Comparison of ENCODE assay signal across 8 mouse cellular contexts in the genomic region with DNA sequence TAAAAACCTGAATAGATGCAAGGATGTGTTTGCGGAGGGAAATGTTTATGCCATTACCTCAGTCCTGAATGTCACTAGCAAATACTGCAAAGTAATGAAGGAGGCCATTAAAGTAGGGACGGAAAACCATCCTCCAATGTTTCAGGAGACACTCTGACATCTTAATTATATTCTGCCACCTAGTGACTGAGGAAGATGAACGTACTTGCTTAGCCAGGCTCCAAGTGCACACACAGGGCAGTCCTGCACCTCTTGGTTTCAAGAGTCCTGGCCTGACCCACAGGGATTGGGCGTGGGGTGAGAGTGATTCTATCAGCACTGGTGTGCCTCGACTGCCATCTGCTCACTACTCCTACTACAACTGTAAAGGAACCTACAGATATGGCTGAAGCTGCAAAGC.
DNase-seq lines count a peak whose midpoint lies in the region; ATAC-seq and TF ChIP-seq lines count a peak whose summit lies in the region.

No protein-coding gene starts in this region.

- DNase-seq in forebrain, embryonic 11.5 days (ENCODE audit: low spot score), result no peak
- DNase-seq in forebrain, embryonic 10.5 days (ENCODE audit: extremely low spot score, low spot score), result no peak
- peak; percentile 31 to 47 for DNase-seq in spleen, postnatal 36 days (ENCODE audit: low spot score in 2 of 2)
- DNase-seq in spleen, adult 12 weeks (ENCODE audit: low spot score), result no peak
- peak; percentile 21 to 49 for DNase-seq in layer of hippocampus, adult 2 months (ENCODE audit: low spot score in 2 of 2)
- DNase-seq in retina, adult 2 months (ENCODE audit: low read depth, low spot score), result peak; percentile 22

- H3K9ac ChIP-seq in forebrain, embryonic 11.5 days (ENCODE audit: low read length), result no peak overlapping the region
- H3K9ac ChIP-seq in forebrain, embryonic 16.5 days (replicated peaks; ENCODE audit: low read depth, low read length), result no peak overlapping the region
- no peak overlapping the region for H3K9ac ChIP-seq in intestine, embryonic 16.5 days (ENCODE audit: low read depth, low read length)

- no peaks in the 10 kb centered on the region for H3K4me1 ChIP-seq in forebrain, embryonic 11.5 days (replicated peaks; ENCODE audit: control insufficient read depth, insufficient read depth, low read length)
- H3K4me1 ChIP-seq in forebrain, embryonic 10.5 days, result peaks cover 16% of the 10 kb centered on the region
- no peaks in the 10 kb centered on the region; the same call in 1 of the 2 replicates for H3K4me1 ChIP-seq in forebrain, embryonic 16.5 days (replicated peaks; ENCODE audit: control insufficient read depth, insufficient read depth, low read length)
- H3K4me1 ChIP-seq in intestine, embryonic 16.5 days (ENCODE audit: control insufficient read depth, insufficient read depth, low read length), result no peaks in the 10 kb centered on the region

- TF ChIP-seq CTCF in layer of hippocampus, adult 2 months (conservative IDR thresholded peaks at IDR 0.05), result peak; percentile 80

- H3K36me3 ChIP-seq in forebrain, embryonic 11.5 days (ENCODE audit: control insufficient read depth, insufficient read depth, low read length), result no peaks in the 10 kb centered on the region
- H3K36me3 ChIP-seq in forebrain, embryonic 10.5 days (replicated peaks), result no peaks in the 10 kb centered on the region
- no peaks in the 10 kb centered on the region for H3K36me3 ChIP-seq in forebrain, embryonic 16.5 days (ENCODE audit: control insufficient read depth, insufficient read depth)
- H3K36me3 ChIP-seq in intestine, embryonic 16.5 days (ENCODE audit: control insufficient read depth, insufficient read depth, low read length), result no peaks in the 10 kb centered on the region

- H3K27ac ChIP-seq in forebrain, embryonic 11.5 days (ENCODE audit: low read depth, low read length), result no peak overlapping the region
- no peak overlapping the region for H3K27ac ChIP-seq in forebrain, embryonic 10.5 days
- no peak overlapping the region for H3K27ac ChIP-seq in forebrain, embryonic 16.5 days (ENCODE audit: low read length)
- 0 out of 2 replicates have a peak overlapping the region, but pooled peaks have one; percentile 36 for H3K27ac ChIP-seq in layer of hippocampus, adult 2 months
- no peak overlapping the region for H3K27ac ChIP-seq in intestine, embryonic 16.5 days (ENCODE audit: low read length)

- 0 out of 2 replicates have a peak, but pooled peaks have one; percentile 51 for ATAC-seq in forebrain, embryonic 11.5 days (replicated peaks; ENCODE audit: low FRiP score)
- ATAC-seq in forebrain, embryonic 16.5 days, result peak; percentile 69
- no peak for ATAC-seq in intestine, embryonic 16.5 days

- no peaks in the 10 kb centered on the region for H3K27me3 ChIP-seq in forebrain, embryonic 11.5 days (ENCODE audit: control insufficient read depth, insufficient read depth, low read length)
- H3K27me3 ChIP-seq in forebrain, embryonic 10.5 days (ENCODE audit: poor library complexity, severe bottlenecking), result no peaks in the 10 kb centered on the region
- H3K27me3 ChIP-seq in forebrain, embryonic 16.5 days (replicated peaks; ENCODE audit: control insufficient read depth, insufficient read depth, low read length), result no peaks in the 10 kb centered on the region
- no peaks in the 10 kb centered on the region for H3K27me3 ChIP-seq in intestine, embryonic 16.5 days (replicated peaks; ENCODE audit: control insufficient read depth, insufficient read depth, low read length)

- H3K4me2 ChIP-seq in forebrain, embryonic 11.5 days (ENCODE audit: low read depth, low read length, severe bottlenecking), result no peak overlapping the region
- H3K4me2 ChIP-seq in forebrain, embryonic 16.5 days (ENCODE audit: low read length), result no peak overlapping the region
- no peak overlapping the region for H3K4me2 ChIP-seq in intestine, embryonic 16.5 days (ENCODE audit: low read depth, low read length)

- H3K9me3 ChIP-seq in forebrain, embryonic 11.5 days (ENCODE audit: control insufficient read depth, low read length), result no peaks in the 10 kb centered on the region
- H3K9me3 ChIP-seq in forebrain, embryonic 10.5 days, result no peaks in the 10 kb centered on the region
- no peaks in the 10 kb centered on the region for H3K9me3 ChIP-seq in forebrain, embryonic 16.5 days (ENCODE audit: control insufficient read depth, low read length)
- no peaks in the 10 kb centered on the region for H3K9me3 ChIP-seq in intestine, embryonic 16.5 days (ENCODE audit: control insufficient read depth, low read length)

- 33% methylated on average over 5 of the region's 5 CpGs for WGBS in forebrain, embryonic 11.5 days
- 39% methylated on average over 5 of the region's 5 CpGs for WGBS in forebrain, embryonic 10.5 days
- 23% methylated on average over 5 of the region's 5 CpGs for WGBS in forebrain, embryonic 16.5 days
- 32% methylated on average over 5 of the region's 5 CpGs for WGBS in intestine, embryonic 16.5 days

- no peak overlapping the region for H3K4me3 ChIP-seq in forebrain, embryonic 11.5 days (ENCODE audit: low read depth, low read length)
- H3K4me3 ChIP-seq in forebrain, embryonic 10.5 days, result no peak overlapping the region
- no peak overlapping the region for H3K4me3 ChIP-seq in forebrain, embryonic 16.5 days (replicated peaks; ENCODE audit: low read length)
- H3K4me3 ChIP-seq in layer of hippocampus, adult 2 months, result no peak overlapping the region
- no peak overlapping the region for H3K4me3 ChIP-seq in intestine, embryonic 16.5 days (ENCODE audit: low read length)

Comparison
In these comparisons a context has a peak if more than half of its experiments do, and no peak if none do; other contexts are left out.
1. DNase-seq: peak in spleen, postnatal 36 days (2 of 2), layer of hippocampus, adult 2 months (2 of 2) and retina, adult 2 months (single experiment); none in forebrain, embryonic 11.5 days (single experiment), forebrain, embryonic 10.5 days (single experiment) and spleen, adult 12 weeks (single experiment).